Mouse (Mus musculus) G1E (cell line): ENCODE measurements at regions not wholly inside any gene's neighbourhood (a gene's known extent, or its start where the extent isn't known, plus 50 kb on each side); places are given as distances from the start of the nearest gene placed in this dataset.

Experiments used
- CTCF ChIP-seq: IDR thresholded peaks from 2 replicates; pipeline ENCODE4 v1.5.1; 2012; ENCODE audit warnings: low read depth, low read length, inconsistent platforms, mixed read lengths
- GATA2 ChIP-seq: IDR thresholded peaks from 2 replicates; pipeline ENCODE4 v1.6.1; 2012; ENCODE audit warnings: low read depth, low read length, inconsistent platforms, borderline replicate concordance
- TAL1 ChIP-seq: conservative IDR thresholded peaks from 2 replicates; pipeline ENCODE4 v1.6.1; 2012; ENCODE audit warnings: low read depth, low read length, inconsistent platforms, mixed read lengths

GRCm38 (mm10) chrX:132731380-132731779 is 957.4 kb downstream of the Pcdh19 start:
- TF ChIP-seq CTCF (no peak), TAL1 (no peak), GATA2 (no peak)
